Mouse (Mus musculus): ENCODE measurements around the gene Rnf208. TPM values are rescaled to one million over a fixed set of nuclear protein-coding genes. Genes with fewer than 3 reads are reported as not detected.

The Rnf208 gene
- polyA plus RNA-seq (2014; fragmentation: Illumina TruSeq; extraction: RNeasy Lipid Tissue Mini Kit (QIAGEN cat#74804); ENCODE audit: low read depth, low replicate concordance), result 6.8 TPM

GRCm38 (mm10) chr2:25242101-25242506, at the start of gene Rnf208, which contains the start of gene Cysrt1:
Gene Rnf208, plus strand, starts transcription at chr2:25242255.
Gene Cysrt1, minus strand, starts transcription at chr2:25242452.

GRCm38 (mm10) chr2:25196172-25196954, 45.7 kb upstream of the Rnf208 start, which contains the start of gene Tor4a:
Gene Tor4a, minus strand, starts transcription at chr2:25196886.

DNA sequence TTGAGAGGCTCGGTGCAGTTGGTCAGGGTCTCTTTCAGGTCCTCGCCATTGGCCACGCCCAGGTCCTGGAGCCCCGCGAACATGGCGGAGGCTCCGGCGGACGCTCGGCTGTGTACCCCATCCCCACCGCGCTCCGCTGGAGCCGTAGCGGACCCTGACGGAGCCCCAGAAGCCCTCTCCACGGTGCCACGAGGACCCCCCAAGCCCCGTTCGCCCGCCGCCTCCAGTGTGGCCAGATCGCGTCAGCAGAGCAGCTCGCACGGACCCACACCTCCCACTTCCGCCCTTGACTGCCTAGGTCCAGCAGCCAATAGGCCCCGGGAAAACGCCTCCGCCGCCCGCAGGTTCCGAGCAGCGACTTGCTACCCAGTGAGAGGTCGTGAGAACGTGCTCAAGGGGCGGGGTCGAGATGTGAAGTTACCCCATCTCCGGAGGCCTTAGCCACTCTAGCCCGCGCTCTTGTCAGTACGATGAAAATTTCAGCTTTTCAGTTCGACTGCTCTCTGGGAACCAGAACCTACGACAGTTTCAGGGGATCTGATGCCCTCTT, 30.9 kb upstream of the Rnf208 start, which contains the start of gene Nelfb:
Gene Nelfb (minus strand): TSS at position 369 of the 550 bp plus-strand sequence.

DNA sequence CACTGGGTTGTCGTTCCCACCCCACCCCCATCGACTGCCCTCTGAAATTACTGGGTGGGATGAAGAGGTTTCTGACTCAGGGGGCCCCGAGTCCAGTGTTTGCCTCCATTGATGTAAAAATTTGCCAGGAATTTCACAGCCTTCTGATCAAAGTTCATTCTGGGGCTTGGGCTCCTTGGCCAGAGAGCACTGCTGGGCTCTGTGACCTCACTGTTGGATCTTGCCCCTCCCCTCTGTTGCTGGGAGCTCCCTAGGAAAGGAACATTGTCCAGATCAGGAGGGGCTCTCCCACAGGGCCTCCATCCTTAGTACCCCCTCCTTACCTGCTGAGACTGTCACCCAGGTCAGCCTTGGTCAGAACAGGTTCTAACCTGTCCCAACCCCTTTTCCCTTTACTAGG, 27.6 kb upstream of the Rnf208 start, which contains the start of gene Stpg3:
Gene Stpg3 (minus strand): TSS at position 194 of the 400 bp plus-strand sequence.

DNA sequence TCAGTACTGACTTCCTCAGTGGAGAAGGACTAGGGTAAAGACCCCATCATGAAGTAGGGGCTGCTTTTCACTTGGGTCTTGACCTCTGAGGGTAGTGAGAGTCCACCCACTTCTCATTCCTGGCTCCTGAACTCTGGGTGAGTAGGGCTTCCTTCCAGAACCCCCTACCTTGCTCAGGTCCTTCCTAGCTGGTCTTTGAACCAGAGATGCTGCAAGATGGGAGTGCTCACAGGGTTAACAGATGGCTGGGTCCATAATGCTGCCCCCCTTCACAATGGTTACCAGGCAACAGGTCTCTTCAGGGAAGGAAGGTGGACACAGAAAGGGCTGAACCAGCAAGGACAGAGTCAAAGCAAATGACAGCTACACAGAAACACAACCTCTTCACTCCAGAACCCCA, 23.6 kb upstream of the Rnf208 start, which contains the start of gene Fam166a:
Gene Fam166a (plus strand): TSS at position 301 of the 400 bp plus-strand sequence.

GRCm38 (mm10) chr2:25224492-25224765, 17.6 kb upstream of the Rnf208 start, which contains the start of gene Tubb4b:
Gene Tubb4b, minus strand, starts transcription at chr2:25224702.

GRCm38 (mm10) chr2:25234050-25234449, 8.0 kb upstream of the Rnf208 start, which contains the start of gene Slc34a3:
Gene Slc34a3, minus strand, starts transcription at chr2:25234364.

DNA sequence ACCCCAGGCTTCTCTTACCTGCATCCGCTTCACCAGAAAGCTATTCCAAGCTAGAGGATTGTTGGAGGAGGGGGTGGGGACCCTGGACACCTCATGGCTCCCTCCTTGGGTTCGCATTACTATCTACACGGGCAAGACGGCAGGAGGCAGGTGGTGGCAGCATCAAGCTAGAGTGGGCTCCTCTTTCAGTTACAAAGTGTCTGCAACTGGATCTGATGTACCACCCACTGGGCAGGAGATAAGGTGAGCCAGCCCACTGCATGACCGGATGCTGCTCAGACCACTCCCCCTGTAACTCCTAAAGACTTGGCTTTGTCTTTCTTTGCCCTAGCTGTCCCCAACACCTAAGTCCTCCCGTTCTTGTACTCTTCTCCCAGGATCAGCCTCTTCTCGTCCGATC, 5.4 kb upstream of the Rnf208 start, which contains the start of gene Rnf224:
Gene Rnf224 (minus strand): TSS at position 174 of the 400 bp plus-strand sequence.

DNA sequence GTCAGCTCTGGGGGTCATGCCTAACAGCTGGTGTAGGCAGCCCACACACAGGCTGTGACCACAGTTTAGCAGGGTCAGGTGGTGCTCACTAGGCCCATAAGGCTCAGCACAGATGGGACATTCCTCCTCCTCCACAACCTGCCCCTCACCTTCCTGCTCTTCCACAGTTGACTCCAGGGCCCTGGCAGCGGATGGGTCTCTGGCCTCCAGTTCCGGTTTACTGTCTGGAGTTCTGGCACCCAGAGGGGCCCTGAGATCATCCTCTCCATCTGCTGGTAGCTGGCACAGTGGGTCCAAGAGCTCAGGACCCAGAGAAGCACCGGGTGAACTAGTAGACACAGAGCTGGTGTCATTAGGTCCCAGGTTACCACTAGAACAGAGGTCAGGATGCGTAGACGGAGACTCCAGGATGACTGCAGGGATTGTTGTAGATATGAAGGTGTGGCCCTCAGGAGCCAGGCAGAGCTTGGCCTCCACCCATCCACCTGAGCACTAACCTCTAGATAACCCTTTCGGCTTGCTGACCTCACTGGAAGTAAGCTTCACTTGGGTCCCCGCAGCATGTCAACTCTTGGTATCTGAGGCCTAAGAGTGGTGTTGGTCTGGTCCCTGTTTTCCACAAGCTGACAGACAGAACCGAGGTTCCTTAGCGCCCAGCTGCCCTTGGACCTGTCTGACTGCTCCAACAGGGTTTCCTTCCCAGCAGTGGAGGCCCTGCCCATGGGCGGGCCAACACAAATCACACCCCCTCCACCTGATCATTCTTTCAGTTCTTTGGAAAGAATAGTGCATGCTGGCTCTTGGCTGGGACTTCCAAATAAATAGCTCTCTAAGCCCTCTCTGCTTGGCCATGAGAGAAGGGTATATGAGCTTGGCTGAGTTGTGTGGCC, 4.4 kb downstream of the Rnf208 start, which contains the start of gene AL732309.1:
Gene AL732309.1 (minus strand): TSS at position 681 of the 890 bp plus-strand sequence.

GRCm38 (mm10) chr2:25255284-25255779, 13.3 kb downstream of the Rnf208 start, which contains the start of gene Tmem203:
Gene Tmem203, plus strand, starts transcription at chr2:25255439.

GRCm38 (mm10) chr2:25262291-25262767, 20.3 kb downstream of the Rnf208 start, which contains the start of gene Tprn:
Gene Tprn, plus strand, starts transcription at chr2:25262618.

GRCm38 (mm10) chr2:25271827-25272511, 29.9 kb downstream of the Rnf208 start, which contains the start of the genes Ssna1 and Anapc2:
Gene Ssna1, minus strand, starts transcription at chr2:25272438.
Gene Anapc2, plus strand, starts transcription at chr2:25272478.

DNA sequence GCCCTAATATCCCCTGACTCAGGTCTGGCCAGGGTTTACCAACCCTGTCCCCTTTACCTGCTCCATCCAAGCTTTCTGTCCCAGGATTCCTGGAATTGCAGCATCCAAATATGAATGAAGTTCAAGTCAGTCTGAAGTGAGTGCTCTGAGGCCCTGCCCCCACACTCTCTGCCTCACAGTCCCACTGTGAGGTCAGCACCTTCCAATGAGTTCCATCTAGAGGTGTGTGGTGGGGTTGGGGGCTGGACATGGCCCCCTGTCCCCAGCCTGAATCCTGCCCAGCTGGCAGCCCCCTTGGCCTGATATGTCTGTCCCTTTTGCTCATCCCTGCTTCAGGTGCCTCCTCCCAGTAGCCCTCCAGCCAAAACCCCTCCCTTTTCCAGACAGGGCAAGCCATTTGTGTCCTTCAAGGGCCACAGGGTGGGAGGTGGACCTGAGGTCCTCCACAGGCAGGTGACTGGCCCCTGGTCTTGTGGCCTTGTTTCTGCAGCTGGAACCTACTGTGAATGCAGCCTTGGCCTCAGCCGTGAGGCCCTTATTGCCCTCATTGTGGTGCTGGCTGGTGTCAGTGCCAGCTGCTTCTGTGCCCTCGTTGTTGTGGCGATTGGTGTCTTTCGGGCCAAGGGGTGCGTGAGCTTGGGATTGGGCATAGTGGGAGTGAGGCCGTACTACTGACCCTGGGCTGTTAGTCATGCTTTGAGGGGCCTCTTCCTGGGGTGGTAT, 46.0 kb downstream of the Rnf208 start, which contains the start of gene Tmem210:
Gene Tmem210 (plus strand): TSS at position 219 of the 723 bp plus-strand sequence.

GRCm38 (mm10) chr2:25289651-25290050, 47.6 kb downstream of the Rnf208 start, which contains the start of gene Lrrc26:
Gene Lrrc26, plus strand, starts transcription at chr2:25289915.

Other genes with a start within 250 kb of the Rnf208 start
- 187 TPM for gene Nsmf, start 187.9 kb upstream of the Rnf208 start, polyA plus RNA-seq (2014; fragmentation: Illumina TruSeq; extraction: RNeasy Lipid Tissue Mini Kit (QIAGEN cat#74804); ENCODE audit: low read depth, low replicate concordance)
- gene Entpd8, start 162.0 kb upstream of the Rnf208 start, polyA plus RNA-seq (2014; fragmentation: Illumina TruSeq; extraction: RNeasy Lipid Tissue Mini Kit (QIAGEN cat#74804); ENCODE audit: low read depth, low replicate concordance), result 3.4 TPM
- 0.26 TPM for gene Noxa1, start 147.1 kb upstream of the Rnf208 start, polyA plus RNA-seq (2014; fragmentation: Illumina TruSeq; extraction: RNeasy Lipid Tissue Mini Kit (QIAGEN cat#74804); ENCODE audit: low read depth, low replicate concordance)
- 6.2 TPM for gene Nrarp, start 61.5 kb upstream of the Rnf208 start, polyA plus RNA-seq (2014; fragmentation: Illumina TruSeq; extraction: RNeasy Lipid Tissue Mini Kit (QIAGEN cat#74804); ENCODE audit: low read depth, low replicate concordance)
- gene Tor4a, start 45.4 kb upstream of the Rnf208 start, polyA plus RNA-seq (2014; fragmentation: Illumina TruSeq; extraction: RNeasy Lipid Tissue Mini Kit (QIAGEN cat#74804); ENCODE audit: low read depth, low replicate concordance), result 24.7 TPM
- gene Nelfb, start 30.8 kb upstream of the Rnf208 start, polyA plus RNA-seq (2014; fragmentation: Illumina TruSeq; extraction: RNeasy Lipid Tissue Mini Kit (QIAGEN cat#74804); ENCODE audit: low read depth, low replicate concordance), result 43.3 TPM
- 1.8 TPM for gene Stpg3, start 27.6 kb upstream of the Rnf208 start, polyA plus RNA-seq (2014; fragmentation: Illumina TruSeq; extraction: RNeasy Lipid Tissue Mini Kit (QIAGEN cat#74804); ENCODE audit: low read depth, low replicate concordance)
- 6.7 TPM for gene Fam166a, start 23.5 kb upstream of the Rnf208 start, polyA plus RNA-seq (2014; fragmentation: Illumina TruSeq; extraction: RNeasy Lipid Tissue Mini Kit (QIAGEN cat#74804); ENCODE audit: low read depth, low replicate concordance)
- 224 TPM for gene Tubb4b, start 17.6 kb upstream of the Rnf208 start, polyA plus RNA-seq (2014; fragmentation: Illumina TruSeq; extraction: RNeasy Lipid Tissue Mini Kit (QIAGEN cat#74804); ENCODE audit: low read depth, low replicate concordance)
- not detected for gene Slc34a3, start 7.9 kb upstream of the Rnf208 start, polyA plus RNA-seq (2014; fragmentation: Illumina TruSeq; extraction: RNeasy Lipid Tissue Mini Kit (QIAGEN cat#74804); ENCODE audit: low read depth, low replicate concordance)
- not detected for gene Rnf224, start 5.5 kb upstream of the Rnf208 start, polyA plus RNA-seq (2014; fragmentation: Illumina TruSeq; extraction: RNeasy Lipid Tissue Mini Kit (QIAGEN cat#74804); ENCODE audit: low read depth, low replicate concordance)
- 0.38 TPM for gene Cysrt1, start 197 bp downstream of the Rnf208 start, polyA plus RNA-seq (2014; fragmentation: Illumina TruSeq; extraction: RNeasy Lipid Tissue Mini Kit (QIAGEN cat#74804); ENCODE audit: low read depth, low replicate concordance)
- gene AL732309.1, start 4.6 kb downstream of the Rnf208 start, polyA plus RNA-seq (2014; fragmentation: Illumina TruSeq; extraction: RNeasy Lipid Tissue Mini Kit (QIAGEN cat#74804); ENCODE audit: low read depth, low replicate concordance), result 13.6 TPM
- 27.6 TPM for gene Tmem203, start 13.2 kb downstream of the Rnf208 start, polyA plus RNA-seq (2014; fragmentation: Illumina TruSeq; extraction: RNeasy Lipid Tissue Mini Kit (QIAGEN cat#74804); ENCODE audit: low read depth, low replicate concordance)
- 11.7 TPM for gene Tprn, start 20.4 kb downstream of the Rnf208 start, polyA plus RNA-seq (2014; fragmentation: Illumina TruSeq; extraction: RNeasy Lipid Tissue Mini Kit (QIAGEN cat#74804); ENCODE audit: low read depth, low replicate concordance)
- gene Ssna1, start 30.2 kb downstream of the Rnf208 start, polyA plus RNA-seq (2014; fragmentation: Illumina TruSeq; extraction: RNeasy Lipid Tissue Mini Kit (QIAGEN cat#74804); ENCODE audit: low read depth, low replicate concordance), result 57.4 TPM
- gene Anapc2, start 30.2 kb downstream of the Rnf208 start, polyA plus RNA-seq (2014; fragmentation: Illumina TruSeq; extraction: RNeasy Lipid Tissue Mini Kit (QIAGEN cat#74804); ENCODE audit: low read depth, low replicate concordance), result 70.9 TPM
- gene Tmem210, start 45.9 kb downstream of the Rnf208 start, polyA plus RNA-seq (2014; fragmentation: Illumina TruSeq; extraction: RNeasy Lipid Tissue Mini Kit (QIAGEN cat#74804); ENCODE audit: low read depth, low replicate concordance), result 2.1 TPM
- 2.9 TPM for gene Lrrc26, start 47.7 kb downstream of the Rnf208 start, polyA plus RNA-seq (2014; fragmentation: Illumina TruSeq; extraction: RNeasy Lipid Tissue Mini Kit (QIAGEN cat#74804); ENCODE audit: low read depth, low replicate concordance)
- not detected for gene Grin1, start 76.9 kb downstream of the Rnf208 start, polyA plus RNA-seq (2014; fragmentation: Illumina TruSeq; extraction: RNeasy Lipid Tissue Mini Kit (QIAGEN cat#74804); ENCODE audit: low read depth, low replicate concordance)
- gene Man1b1, start 90.1 kb downstream of the Rnf208 start, polyA plus RNA-seq (2014; fragmentation: Illumina TruSeq; extraction: RNeasy Lipid Tissue Mini Kit (QIAGEN cat#74804); ENCODE audit: low read depth, low replicate concordance), result 44.1 TPM
- 15.5 TPM for gene Dpp7, start 114.1 kb downstream of the Rnf208 start, polyA plus RNA-seq (2014; fragmentation: Illumina TruSeq; extraction: RNeasy Lipid Tissue Mini Kit (QIAGEN cat#74804); ENCODE audit: low read depth, low replicate concordance)
- gene Uap1l1, start 123.4 kb downstream of the Rnf208 start, polyA plus RNA-seq (2014; fragmentation: Illumina TruSeq; extraction: RNeasy Lipid Tissue Mini Kit (QIAGEN cat#74804); ENCODE audit: low read depth, low replicate concordance), result 26.4 TPM
- 1.5 TPM for gene Sapcd2, start 130.1 kb downstream of the Rnf208 start, polyA plus RNA-seq (2014; fragmentation: Illumina TruSeq; extraction: RNeasy Lipid Tissue Mini Kit (QIAGEN cat#74804); ENCODE audit: low read depth, low replicate concordance)
- 47.9 TPM for gene Entpd2, start 153.6 kb downstream of the Rnf208 start, polyA plus RNA-seq (2014; fragmentation: Illumina TruSeq; extraction: RNeasy Lipid Tissue Mini Kit (QIAGEN cat#74804); ENCODE audit: low read depth, low replicate concordance)
- 94.7 TPM for gene Npdc1, start 157.1 kb downstream of the Rnf208 start, polyA plus RNA-seq (2014; fragmentation: Illumina TruSeq; extraction: RNeasy Lipid Tissue Mini Kit (QIAGEN cat#74804); ENCODE audit: low read depth, low replicate concordance)
- gene Fut7, start 181.0 kb downstream of the Rnf208 start, polyA plus RNA-seq (2014; fragmentation: Illumina TruSeq; extraction: RNeasy Lipid Tissue Mini Kit (QIAGEN cat#74804); ENCODE audit: low read depth, low replicate concordance), result 0.61 TPM
- 204 TPM for gene Abca2, start 186.4 kb downstream of the Rnf208 start, polyA plus RNA-seq (2014; fragmentation: Illumina TruSeq; extraction: RNeasy Lipid Tissue Mini Kit (QIAGEN cat#74804); ENCODE audit: low read depth, low replicate concordance)
- gene Clic3, start 214.6 kb downstream of the Rnf208 start, polyA plus RNA-seq (2014; fragmentation: Illumina TruSeq; extraction: RNeasy Lipid Tissue Mini Kit (QIAGEN cat#74804); ENCODE audit: low read depth, low replicate concordance), result 34.4 TPM
- 79.8 TPM for gene Paxx, start 218.8 kb downstream of the Rnf208 start, polyA plus RNA-seq (2014; fragmentation: Illumina TruSeq; extraction: RNeasy Lipid Tissue Mini Kit (QIAGEN cat#74804); ENCODE audit: low read depth, low replicate concordance)
- gene Ptgds, start 227.8 kb downstream of the Rnf208 start, polyA plus RNA-seq (2014; fragmentation: Illumina TruSeq; extraction: RNeasy Lipid Tissue Mini Kit (QIAGEN cat#74804); ENCODE audit: low read depth, low replicate concordance), result 1,188 TPM